7 mouse cellular contexts compared by ENCODE assay signal in the genomic region with DNA sequence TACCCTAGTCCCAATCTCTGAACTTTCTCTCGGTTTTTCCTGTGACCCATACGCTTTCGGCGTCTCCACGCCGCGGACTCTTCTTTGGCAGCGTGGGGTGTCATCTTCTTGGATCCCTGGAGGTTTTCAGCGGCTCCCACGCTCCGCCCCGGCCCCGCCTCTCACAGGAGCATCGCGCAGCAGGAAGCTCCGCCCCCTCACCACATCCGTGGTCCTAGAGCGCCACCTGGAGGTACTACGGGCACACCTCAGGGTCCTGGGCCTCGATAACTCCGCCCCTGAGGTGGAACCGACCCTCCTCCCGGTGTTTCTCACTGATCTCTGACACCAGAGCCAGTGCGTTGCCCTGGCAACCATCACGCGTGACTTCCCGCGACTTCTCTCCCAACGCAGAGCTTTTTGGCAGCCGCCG. TPM values are rescaled to one million over a fixed set of nuclear protein-coding genes. Genes with fewer than 3 reads are reported as not detected.
A peak's percentile ranks its signal among the peaks of the same experiment; 100 is the strongest.
DNase-seq lines count a peak whose midpoint lies in the region; ATAC-seq lines count a peak whose summit lies in the region.

No protein-coding gene starts in this region.

- DNase-seq in adrenal gland, adult 18-20 months (ENCODE audit: low spot score in 2 of 2): peak; percentile 99
- DNase-seq in embryo, embryonic 11 days: peak; percentile 96
- peak; percentile 93 to 94 for DNase-seq in gastrocnemius, postnatal 36 days
- DNase-seq in left cerebral cortex, postnatal 36 days (ENCODE audit: low spot score in 2 of 2): peak; percentile 92 to 93
- peak; percentile 100 for DNase-seq in midbrain, embryonic 11.5 days (ENCODE audit: low spot score, missing footprints)
- peak; percentile 95 for DNase-seq in skeletal muscle tissue, adult 2 months (ENCODE audit: low read depth, low spot score)

- ATAC-seq in intestine, embryonic 16.5 days: peak; percentile 88
- peak; percentile 84 for ATAC-seq in midbrain, embryonic 11.5 days (ENCODE audit: low FRiP score)

- peak overlapping the region; percentile 49 for H3K9ac ChIP-seq in intestine, embryonic 16.5 days (ENCODE audit: low read depth, low read length)
- H3K9ac ChIP-seq in midbrain, embryonic 11.5 days (ENCODE audit: low read length): peak overlapping the region; percentile 56

- H3K27me3 ChIP-seq in intestine, embryonic 16.5 days (replicated peaks; ENCODE audit: control insufficient read depth, insufficient read depth, low read length): no peaks in the 10 kb centered on the region
- no peaks in the 10 kb centered on the region for H3K27me3 ChIP-seq in midbrain, embryonic 11.5 days (ENCODE audit: control insufficient read depth, insufficient read depth, low read length)

- H3K4me3 ChIP-seq in intestine, embryonic 16.5 days (ENCODE audit: low read length): peak overlapping the region; percentile 43
- peak overlapping the region; percentile 37 for H3K4me3 ChIP-seq in midbrain, embryonic 11.5 days (ENCODE audit: low read depth, low read length)

- peaks cover 10% of the 10 kb centered on the region for H3K4me1 ChIP-seq in intestine, embryonic 16.5 days (ENCODE audit: control insufficient read depth, insufficient read depth, low read length)
- H3K4me1 ChIP-seq in midbrain, embryonic 11.5 days (ENCODE audit: control insufficient read depth, insufficient read depth, low read length): peaks cover 25% of the 10 kb centered on the region

- peak overlapping the region; percentile 92 for H3K4me2 ChIP-seq in intestine, embryonic 16.5 days (ENCODE audit: low read depth, low read length)
- peak overlapping the region; percentile 87 for H3K4me2 ChIP-seq in midbrain, embryonic 11.5 days

- no peaks in the 10 kb centered on the region for H3K36me3 ChIP-seq in intestine, embryonic 16.5 days (ENCODE audit: control insufficient read depth, insufficient read depth, low read length)
- H3K36me3 ChIP-seq in midbrain, embryonic 11.5 days (ENCODE audit: control insufficient read depth, insufficient read depth, low read length): no peaks in the 10 kb centered on the region

- H3K9me3 ChIP-seq in intestine, embryonic 16.5 days (ENCODE audit: control insufficient read depth, low read length): no peaks in the 10 kb centered on the region
- H3K9me3 ChIP-seq in midbrain, embryonic 11.5 days (ENCODE audit: control insufficient read depth, low read length): no peaks in the 10 kb centered on the region

- WGBS in intestine, embryonic 16.5 days: under 1% methylated on average over 31 of the region's 31 CpGs
- WGBS in midbrain, embryonic 11.5 days: under 1% methylated on average over 31 of the region's 31 CpGs

- H3K27ac ChIP-seq in intestine, embryonic 16.5 days (ENCODE audit: low read length): 0 out of 2 replicates have a peak overlapping the region, but pooled peaks have one; percentile 2
- H3K27ac ChIP-seq in midbrain, embryonic 11.5 days (ENCODE audit: low read depth, low read length): no peak overlapping the region

- intact Hi-C loops in gastrocnemius, postnatal 36 days (cut with DNase I): loop anchor here (1.0 to 5.0 kb wide), 3 partner anchors 35 to 580 kb away; a partner anchor contains a TSS
- intact Hi-C loops in left cerebral cortex, postnatal 36 days (cut with DNase I): loop anchor here (2.0 to 10.0 kb wide), 4 partner anchors 85 to 583 kb away; a partner anchor contains a TSS

RNA-seq across cellular contexts. Expression of a gene that starts 12.2 kb away (rescaled TPM):
- total RNA-seq in adrenal gland, adult 18-20 months (2021): 10 to 100 TPM; 56.5 to 60.6 TPM
- 10 to 100 TPM; 23.1 to 23.6 TPM for total RNA-seq in gastrocnemius, postnatal 36 days (2021)
- polyA plus RNA-seq in intestine, embryonic 16.5 days (2015; fragmentation: Nextera tagmentation; extraction: Ambion mirVana): 76.6 and 81.4 TPM in 2 replicates
- total RNA-seq in left cerebral cortex, postnatal 36 days (2021): 1 to 10 TPM; 4.5 to 5.0 TPM
- 47.5 and 51.1 TPM in 2 replicates for polyA plus RNA-seq in midbrain, embryonic 11.5 days (2014; fragmentation: Nextera tagmentation; extraction: Ambion mirVana)

RNA-seq across cellular contexts. Expression of a gene that starts 32.1 kb away (rescaled TPM):
- 100 to 1,000 TPM; 458 to 704 TPM for total RNA-seq in adrenal gland, adult 18-20 months (2021)
- 100 to 1,000 TPM; 374 to 411 TPM for total RNA-seq in gastrocnemius, postnatal 36 days (2021)
- 51.7 and 52.5 TPM in 2 replicates for polyA plus RNA-seq in intestine, embryonic 16.5 days (2015; fragmentation: Nextera tagmentation; extraction: Ambion mirVana)
- 100 to 1,000 TPM; 262 to 282 TPM for total RNA-seq in left cerebral cortex, postnatal 36 days (2021)
- 31.7 and 35.2 TPM in 2 replicates for polyA plus RNA-seq in midbrain, embryonic 11.5 days (2014; fragmentation: Nextera tagmentation; extraction: Ambion mirVana)

RNA-seq across cellular contexts. Expression of a gene that starts 54.4 kb away (rescaled TPM):
- 10 to 100 TPM; 44.6 to 45.4 TPM for total RNA-seq in adrenal gland, adult 18-20 months (2021)
- total RNA-seq in gastrocnemius, postnatal 36 days (2021): 10 to 100 TPM; 21.0 to 25.3 TPM
- 68.1 and 70.1 TPM in 2 replicates for polyA plus RNA-seq in intestine, embryonic 16.5 days (2015; fragmentation: Nextera tagmentation; extraction: Ambion mirVana)
- 10 to 100 TPM; 30.3 to 31.5 TPM for total RNA-seq in left cerebral cortex, postnatal 36 days (2021)
- polyA plus RNA-seq in midbrain, embryonic 11.5 days (2014; fragmentation: Nextera tagmentation; extraction: Ambion mirVana): 91.4 and 92.8 TPM in 2 replicates

Comparison
In these comparisons a context has a peak if more than half of its experiments do, and no peak if none do; other contexts are left out.
1. RNA of a gene that starts 12.2 kb away (total RNA-seq): 56.5 to 60.6 TPM in adrenal gland, adult 18-20 months and 23.1 to 23.6 TPM in gastrocnemius, postnatal 36 days; 4.5 to 5.0 TPM in left cerebral cortex, postnatal 36 days; every median in the first group is over 4 times any median in the second.
2. Peak in every context shown above with its lines, with median percentiles within 50 percentile points of each other: DNase-seq.